Mouse (Mus musculus): ENCODE measurements around the gene Cbx2. TPM values are rescaled to one million over a fixed set of nuclear protein-coding genes. Genes with fewer than 3 reads are reported as not detected.

Cbx2 gene
- polyA plus RNA-seq (2015; fragmentation: Nextera tagmentation; extraction: Ambion mirVana) = 24.8 and 27.0 TPM in 2 replicates

DNA sequence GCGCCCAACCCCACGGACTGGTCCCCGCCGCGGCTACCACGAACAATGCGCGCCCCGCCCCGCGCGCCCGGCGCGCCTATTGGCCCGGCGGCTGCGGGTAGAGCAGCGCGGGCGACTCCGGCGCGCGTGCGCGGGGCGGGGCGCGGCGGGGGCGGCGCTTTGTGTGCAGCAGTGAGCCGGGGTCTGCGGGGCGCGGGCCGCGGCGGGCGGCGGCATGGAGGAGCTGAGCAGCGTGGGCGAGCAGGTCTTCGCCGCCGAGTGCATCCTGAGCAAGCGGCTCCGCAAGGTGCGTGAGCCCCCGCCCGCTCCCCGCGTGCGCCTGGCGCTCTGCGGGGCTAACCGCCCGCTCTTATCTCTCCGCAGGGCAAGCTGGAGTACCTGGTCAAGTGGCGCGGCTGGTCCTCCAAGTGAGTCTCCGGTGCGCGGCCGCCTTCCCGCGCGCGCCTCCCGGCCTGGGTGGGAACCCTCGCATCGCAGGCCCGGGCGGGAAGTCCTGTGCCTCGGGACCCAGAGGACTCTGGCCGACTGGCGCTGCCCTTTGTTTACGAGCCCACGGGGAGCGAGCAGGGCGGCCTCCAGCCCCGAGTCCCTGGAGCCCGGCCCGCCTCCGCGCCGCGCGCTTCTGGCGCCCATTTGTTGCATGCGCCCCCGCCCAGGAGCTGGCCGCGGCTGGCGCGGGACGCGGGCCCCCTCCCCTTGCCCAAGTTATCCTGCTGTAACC, at the start of gene Cbx2:
Cbx2 (plus strand) TSS at position 68 of the 721 bp plus-strand sequence.
- H3K9me3 ChIP-seq = no peaks in the 10 kb centered on the region
- peak within 1 kb of the TSS; percentile 95 for H3K4me3 ChIP-seq (replicated peaks)
- ATAC-seq = peak; percentile 93
- H3K4me2 ChIP-seq (replicated peaks) = peak within 1 kb of the TSS; percentile 89
- WGBS = under 1% methylated on average over 95 of the region's 99 CpGs
- 0 out of 2 replicates have a peak, but pooled peaks cover 8% of the 10 kb centered on the region for H3K27me3 ChIP-seq (replicated peaks)
- peak within 1 kb of the TSS; percentile 89 for H3K9ac ChIP-seq
- H3K27ac ChIP-seq = peak within 1 kb of the TSS; percentile 80
- peaks cover 32% of the 10 kb centered on the region for H3K4me1 ChIP-seq (replicated peaks)
- H3K36me3 ChIP-seq = peaks cover 17% of the 10 kb centered on the region

DNA sequence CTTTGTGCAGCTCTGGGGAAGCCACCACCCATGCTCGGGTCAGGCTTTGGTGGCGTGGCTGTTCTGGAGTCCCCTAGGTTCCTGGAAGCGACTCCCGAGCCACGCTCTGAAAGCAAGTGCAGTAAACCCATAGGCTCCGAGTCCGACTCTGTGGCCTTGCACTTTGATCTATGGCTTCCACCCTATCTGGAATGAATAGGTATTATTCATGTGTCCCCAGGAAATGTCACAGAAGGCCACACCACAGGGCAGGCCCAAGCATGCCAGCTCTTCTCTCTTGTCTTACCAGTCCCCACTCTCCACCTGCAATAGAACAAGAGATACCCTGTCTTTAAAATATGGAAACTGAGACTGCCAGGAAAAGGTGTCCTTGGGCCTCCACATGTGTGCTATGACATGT, 48.4 kb upstream of the Cbx2 start:
- H3K9ac ChIP-seq = no peak overlapping the region
- WGBS = 72% methylated on average over 7 of the region's 7 CpGs
- 0 out of 2 replicates have a peak, but pooled peaks cover 4% of the 10 kb centered on the region for H3K4me1 ChIP-seq (replicated peaks)
- no peak overlapping the region for H3K27ac ChIP-seq
- no peaks in the 10 kb centered on the region for H3K9me3 ChIP-seq
- H3K4me2 ChIP-seq (replicated peaks) = no peak overlapping the region
- H3K4me3 ChIP-seq (replicated peaks) = no peak overlapping the region
- ATAC-seq = peak; percentile 60
- H3K27me3 ChIP-seq (replicated peaks) = peaks cover 15% of the 10 kb centered on the region
- no peaks in the 10 kb centered on the region for H3K36me3 ChIP-seq

- Histone ChIP-seq H3K27me3 (replicated peaks) (peaks cover 15% of the 10 kb centered on the region), H3K36me3 (no peaks in the 10 kb centered on the region), H3K4me3 (replicated peaks) (no peak overlapping the region), H3K27ac (no peak overlapping the region), H3K4me2 (replicated peaks) (peak overlapping the region; percentile 42), H3K9ac (no peak overlapping the region), H3K4me1 (replicated peaks) (0 out of 2 replicates have a peak, but pooled peaks cover 4% of the 10 kb centered on the region), H3K9me3 (no peaks in the 10 kb centered on the region)
- no peak for ATAC-seq
- under 1% methylated on average over 10 of the region's 10 CpGs for WGBS
Observed at GRCm38 (mm10) chr11:118975427-118975826, 47.3 kb upstream of the Cbx2 start.

GRCm38 (mm10) chr11:118975917-118976316, 46.8 kb upstream of the Cbx2 start:
- Histone ChIP-seq H3K27me3 (replicated peaks) (peaks cover 12% of the 10 kb centered on the region), H3K36me3 (no peaks in the 10 kb centered on the region), H3K4me3 (replicated peaks) (no peak overlapping the region), H3K9me3 (no peaks in the 10 kb centered on the region), H3K9ac (no peak overlapping the region), H3K4me1 (replicated peaks) (0 out of 2 replicates have a peak, but pooled peaks cover 4% of the 10 kb centered on the region), H3K27ac (no peak overlapping the region), H3K4me2 (replicated peaks) (peak overlapping the region; percentile 42)
- peak; percentile 58; the same call in 1 of the 2 replicates for ATAC-seq
- WGBS = 14% methylated on average over 12 of the region's 12 CpGs

DNA sequence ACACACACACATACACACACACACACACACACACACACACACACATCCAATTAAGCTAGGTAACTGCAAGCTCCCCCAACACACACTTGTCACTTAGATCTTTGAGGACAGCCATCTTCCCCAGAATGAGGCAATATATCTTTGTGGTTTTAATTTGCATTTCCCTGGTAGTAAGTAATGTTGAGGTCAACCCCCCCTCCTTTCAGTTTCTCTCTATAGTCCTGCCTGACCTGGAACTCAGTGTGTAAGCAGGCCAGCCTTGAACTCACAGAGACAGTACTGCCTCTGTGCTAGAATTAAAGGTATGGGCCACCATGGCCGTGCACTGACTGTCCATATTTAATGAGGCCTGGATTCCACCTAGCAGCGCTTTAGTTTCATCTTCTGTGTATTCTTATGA, 42.4 kb upstream of the Cbx2 start:
- Histone ChIP-seq H3K9ac (no peak overlapping the region), H3K36me3 (no peaks in the 10 kb centered on the region), H3K9me3 (no peaks in the 10 kb centered on the region), H3K27ac (no peak overlapping the region), H3K4me1 (replicated peaks) (peaks cover 8% of the 10 kb centered on the region; the same call in 1 of the 2 replicates), H3K4me2 (replicated peaks) (no peak overlapping the region), H3K4me3 (replicated peaks) (no peak overlapping the region), H3K27me3 (replicated peaks) (peaks cover 4% of the 10 kb centered on the region; the same call in 1 of the 2 replicates)
- ATAC-seq = no peak
- 68% methylated on average over 2 of the region's 2 CpGs for WGBS

DNA sequence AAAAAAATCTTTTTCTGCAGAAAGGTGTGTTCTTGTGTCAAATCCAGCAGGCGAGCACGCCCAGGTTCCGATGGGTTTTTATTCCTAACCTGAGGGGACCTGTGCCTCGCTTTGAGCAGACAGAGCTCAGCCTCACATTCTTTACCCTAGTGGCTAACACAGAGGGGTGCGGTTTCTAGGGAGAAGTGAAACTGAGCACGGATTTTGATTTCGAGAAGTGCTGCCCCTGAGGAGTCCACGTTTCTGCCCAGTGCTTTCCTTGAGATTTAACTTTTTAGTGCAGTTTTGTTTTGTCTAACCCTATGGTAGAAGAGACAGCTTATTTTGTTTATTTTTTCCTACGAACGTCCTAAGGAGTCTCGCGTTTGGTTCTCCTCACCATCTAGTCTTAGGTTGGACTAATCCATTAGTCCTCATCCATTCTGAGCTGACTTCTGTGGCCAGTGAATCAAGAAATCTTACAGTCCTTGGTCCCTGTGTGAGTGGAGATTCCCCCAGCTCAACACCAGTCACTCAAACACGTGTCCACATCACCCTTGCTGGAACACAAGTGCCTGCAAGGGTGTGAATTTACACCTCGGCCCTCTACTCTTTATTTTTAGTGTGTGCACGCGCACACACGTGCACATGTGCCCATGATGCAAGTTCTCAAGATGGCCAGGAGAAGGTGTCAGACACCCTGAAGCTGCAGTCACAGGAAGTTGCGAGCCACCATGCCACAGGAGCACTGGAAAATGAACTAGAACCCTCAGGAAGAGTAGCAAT, 41.6 kb upstream of the Cbx2 start:
- Histone ChIP-seq H3K36me3 (no peaks in the 10 kb centered on the region), H3K4me3 (replicated peaks) (no peak overlapping the region), H3K4me2 (replicated peaks) (no peak overlapping the region), H3K4me1 (replicated peaks) (peaks cover 4% of the 10 kb centered on the region; the same call in 1 of the 2 replicates), H3K27ac (no peak overlapping the region), H3K9me3 (no peaks in the 10 kb centered on the region), H3K9ac (no peak overlapping the region), H3K27me3 (replicated peaks) (peaks cover 4% of the 10 kb centered on the region; the same call in 1 of the 2 replicates)
- ATAC-seq = no peak
- 60% methylated on average over 18 of the region's 18 CpGs for WGBS

- peak overlapping the region; percentile 24 for H3K4me2 ChIP-seq (replicated peaks)
- ATAC-seq = peak; percentile 74
Observed at GRCm38 (mm10) chr11:118982593-118983113, 40.1 kb upstream of the Cbx2 start.

DNA sequence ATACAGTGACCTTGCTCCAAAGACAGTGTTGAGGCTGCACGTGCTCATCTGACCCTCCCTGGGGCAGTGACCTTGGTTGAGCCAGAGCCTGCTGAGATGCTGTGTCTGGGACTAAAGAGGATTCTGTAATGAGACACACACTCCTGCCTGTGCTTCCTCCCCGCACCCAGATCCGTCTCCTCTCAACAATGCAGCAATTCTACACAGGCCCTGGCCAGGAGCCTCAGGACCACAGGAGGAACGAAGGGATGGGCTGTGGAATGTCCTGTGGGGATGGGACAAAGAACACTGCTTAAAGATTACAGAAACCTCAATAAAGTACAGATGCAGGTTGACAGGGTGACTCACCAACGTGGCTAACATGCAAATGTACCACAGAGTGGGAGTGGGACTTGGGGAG, 37.2 kb upstream of the Cbx2 start:
- peak; percentile 27 for ATAC-seq
- Histone ChIP-seq H3K9ac (no peak overlapping the region), H3K4me1 (replicated peaks) (peaks cover 4% of the 10 kb centered on the region; the same call in 1 of the 2 replicates), H3K9me3 (no peaks in the 10 kb centered on the region), H3K36me3 (no peaks in the 10 kb centered on the region), H3K27me3 (replicated peaks) (no peaks in the 10 kb centered on the region), H3K4me2 (replicated peaks) (no peak overlapping the region), H3K4me3 (replicated peaks) (no peak overlapping the region), H3K27ac (no peak overlapping the region)
- 44% methylated on average over 5 of the region's 5 CpGs for WGBS

More at GRCm38 (mm10) chr11:118982593-118983113, 40.1 kb upstream of the Cbx2 start:
- 39% methylated on average over 12 of the region's 12 CpGs for WGBS
- peak overlapping the region; percentile 75 for H3K27ac ChIP-seq
- 0 out of 2 replicates have a peak overlapping the region, but pooled peaks have one; percentile 10 for H3K9ac ChIP-seq
- peaks cover 4% of the 10 kb centered on the region; the same call in 1 of the 2 replicates for H3K27me3 ChIP-seq (replicated peaks)
- H3K36me3 ChIP-seq = no peaks in the 10 kb centered on the region
- H3K9me3 ChIP-seq = no peaks in the 10 kb centered on the region
- no peak overlapping the region for H3K4me3 ChIP-seq (replicated peaks)
- peaks cover 4% of the 10 kb centered on the region; the same call in 1 of the 2 replicates for H3K4me1 ChIP-seq (replicated peaks)

DNA sequence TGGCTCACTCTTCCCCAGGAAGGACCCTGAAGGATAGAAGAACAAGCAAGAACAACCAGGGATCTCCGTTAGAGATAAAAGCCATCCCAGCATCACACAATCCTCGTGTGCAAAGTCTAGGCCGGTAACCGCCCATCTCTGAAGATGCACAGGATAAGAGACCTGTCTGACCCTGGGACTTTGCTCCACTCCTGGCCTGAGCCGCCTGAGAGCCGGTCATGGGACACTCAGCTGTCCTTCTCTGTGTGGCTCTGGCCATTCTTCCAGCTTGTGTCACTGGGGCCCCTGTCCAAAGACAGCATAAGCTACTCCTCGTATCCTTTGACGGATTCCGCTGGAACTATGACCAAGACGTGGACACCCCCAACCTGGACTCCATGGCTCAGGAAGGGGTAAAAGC, 34.8 kb upstream of the Cbx2 start, which contains the start of gene Enpp7:
Enpp7 (plus strand) TSS at position 190 of the 400 bp plus-strand sequence.
- H3K36me3 ChIP-seq = no peaks in the 10 kb centered on the region
- H3K9ac ChIP-seq = no peak within 1 kb of the TSS
- no peak within 1 kb of the TSS for H3K4me2 ChIP-seq (replicated peaks)
- no peaks in the 10 kb centered on the region for H3K9me3 ChIP-seq
- no peaks in the 10 kb centered on the region for H3K4me1 ChIP-seq (replicated peaks)
- no peaks in the 10 kb centered on the region for H3K27me3 ChIP-seq (replicated peaks)
- no peak within 1 kb of the TSS for H3K4me3 ChIP-seq (replicated peaks)
- H3K27ac ChIP-seq = no peak within 1 kb of the TSS
- no peak for ATAC-seq
- 90% methylated on average over 10 of the region's 10 CpGs for WGBS

DNA sequence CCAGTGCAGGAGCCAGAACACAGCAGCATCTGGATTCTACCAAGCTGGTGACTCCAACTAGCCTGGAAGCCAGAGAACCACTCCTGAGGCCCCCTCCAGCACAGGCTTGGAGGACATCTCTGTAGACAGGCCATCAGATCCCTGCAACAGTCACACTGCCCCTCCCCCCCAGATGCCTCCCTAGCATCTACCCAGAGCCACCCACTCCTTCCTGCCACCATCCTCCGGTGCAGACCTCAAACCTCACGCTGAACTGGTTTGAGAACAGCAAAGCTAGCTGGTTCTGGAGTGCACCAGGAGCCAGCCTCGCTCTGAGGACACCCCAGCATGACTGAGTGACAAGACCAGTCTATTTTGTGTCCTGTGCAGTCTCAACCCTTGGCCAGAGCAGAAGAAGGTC, 30.0 kb upstream of the Cbx2 start:
- H3K4me2 ChIP-seq (replicated peaks) = no peak overlapping the region

GRCm38 (mm10) chr11:118995448-118995847, 27.3 kb upstream of the Cbx2 start:
- Histone ChIP-seq H3K36me3 (no peaks in the 10 kb centered on the region), H3K27me3 (replicated peaks) (peaks cover 16% of the 10 kb centered on the region), H3K4me2 (replicated peaks) (no peak overlapping the region), H3K9ac (no peak overlapping the region), H3K9me3 (no peaks in the 10 kb centered on the region), H3K4me3 (replicated peaks) (no peak overlapping the region), H3K27ac (no peak overlapping the region), H3K4me1 (replicated peaks) (peaks cover 16% of the 10 kb centered on the region)
- no peak for ATAC-seq
- 38% methylated on average over 4 of the region's 4 CpGs for WGBS

More for the DNA sequence above, 30.0 kb upstream of the Cbx2 start:
- H3K27me3 ChIP-seq (replicated peaks) = no peaks in the 10 kb centered on the region
- 64% methylated on average over 3 of the region's 3 CpGs for whole genome bisulfite sequencing
- no peak overlapping the region for H3K27ac ChIP-seq
- no peak overlapping the region for H3K9ac ChIP-seq
- H3K4me1 ChIP-seq (replicated peaks) = peaks cover 3% of the 10 kb centered on the region; the same call in 1 of the 2 replicates
- no peaks in the 10 kb centered on the region for H3K9me3 ChIP-seq
- ATAC-seq = no peak
- no peak overlapping the region for H3K4me3 ChIP-seq (replicated peaks)
- H3K36me3 ChIP-seq = no peaks in the 10 kb centered on the region

GRCm38 (mm10) chr11:118997182-118997581, 25.6 kb upstream of the Cbx2 start:
- Histone ChIP-seq H3K9ac (no peak overlapping the region), H3K4me2 (replicated peaks) (no peak overlapping the region), H3K27ac (no peak overlapping the region), H3K4me1 (replicated peaks) (peaks cover 16% of the 10 kb centered on the region), H3K36me3 (no peaks in the 10 kb centered on the region), H3K4me3 (replicated peaks) (no peak overlapping the region), H3K9me3 (no peaks in the 10 kb centered on the region), H3K27me3 (replicated peaks) (peaks cover 16% of the 10 kb centered on the region)
- 55% methylated on average over 3 of the region's 3 CpGs for WGBS
- ATAC-seq = no peak
